Mouse (Mus musculus) B cell, adult 67 days (primary cell): ENCODE data around the gene Olfr1321. TPM values are rescaled to one million over a fixed set of nuclear protein-coding genes. Genes with fewer than 3 reads are reported as not detected.

Experiments used
- total RNA-seq, 2 experiments: library from RNA; stranded (reverse); gene quantifications; 4 replicates each; pipeline ENCODE4 v1.2.4; 2023

Gene Olfr1321
- not detected for total RNA-seq

GRCm38 (mm10) chrX:49734959-49735358, at the start of gene Olfr1321:
TSS of gene Olfr1321 (minus strand) at chrX:49735059.

Other genes starting within 250 kb of the Olfr1321 start
- gene Olfr1320, start 62.7 kb downstream of the Olfr1321 start, total RNA-seq = not detected
- gene Igsf1, start 62.7 kb upstream of the Olfr1321 start, total RNA-seq = not detected
- gene Olfr1322, start 156.4 kb upstream of the Olfr1321 start, total RNA-seq = not detected